Mouse (Mus musculus): ENCODE data around the gene Qk.

GRCm38 (mm10) chr17:10318561-10319430 lies 858 bp downstream of the Qk start:
- no peak for TF ChIP-seq POLR2A (IDR thresholded peaks at IDR 0.05; ENCODE audit: low read depth, low read length)
- no peak for TF ChIP-seq CTCF (conservative IDR thresholded peaks at IDR 0.05; ENCODE audit: insufficient read depth, insufficient read length, low read depth, low read length)

Data from kidney, adult 2 months (tissue).